Mouse (Mus musculus): ENCODE data around the gene Tesk1.

Gene Tesk1

DNA sequence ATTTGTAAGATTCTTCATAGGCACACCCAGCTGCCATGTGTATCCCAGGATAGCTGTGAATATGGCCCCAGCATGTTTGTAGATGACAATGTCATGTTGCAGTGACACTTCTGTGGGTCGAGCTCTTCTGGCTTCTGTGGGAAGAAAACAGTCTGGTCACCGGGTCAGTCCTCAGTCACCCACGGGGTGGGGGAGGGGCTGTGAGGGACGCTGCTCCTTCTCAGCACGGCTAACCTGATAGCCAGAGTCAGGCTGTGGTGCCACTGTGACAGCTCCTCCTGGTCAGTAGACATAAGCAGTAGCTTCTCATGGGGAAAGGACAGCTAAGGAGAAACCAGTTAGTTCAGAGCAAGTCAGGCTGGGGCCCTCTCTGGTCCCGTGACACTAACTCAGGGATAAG is 54.8 kb downstream of the Tesk1 start:
- DNase-seq, result no peak

DNA sequence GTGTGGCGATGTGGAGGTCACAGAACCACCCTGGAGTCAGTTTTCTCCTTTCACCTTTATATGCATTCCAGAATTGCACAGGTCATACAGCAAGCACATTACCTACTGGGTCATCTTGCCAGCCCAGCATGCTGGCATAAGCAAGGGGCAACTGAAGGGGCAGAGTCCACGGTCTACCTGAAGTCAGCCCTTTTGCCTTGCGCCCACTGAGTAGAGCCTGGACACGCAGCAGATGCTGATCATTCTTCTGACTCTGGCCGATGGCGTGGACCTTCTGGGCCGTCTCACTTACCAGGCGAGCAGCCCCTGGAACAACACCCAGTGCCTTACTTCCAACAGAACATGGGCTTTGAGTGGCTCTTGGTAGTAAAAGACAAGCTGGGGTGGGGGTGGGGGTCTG is 55.7 kb downstream of the Tesk1 start:
- no peak for DNase-seq

All from cerebellum, adult 11-12 months (tissue).